Mouse (Mus musculus) colon, adult 2 months (tissue): ENCODE data around the gene Tmem108. TPM values are rescaled to one million over a fixed set of nuclear protein-coding genes. Genes with fewer than 3 reads are reported as not detected.

Experiments used
- polyA plus RNA-seq: library from polyadenylated mRNA; depleted of rRNA; stranded (reverse); fragments of >200 nt; gene quantifications from 2 replicates; pipeline ENCODE4 v1.2.3, GENCODE M21; 2012; rRNA removed

The Tmem108 gene
- polyA plus RNA-seq: 2.4 and 2.7 TPM in 2 replicates

GRCm38 (mm10) chr9:103761647-103762084 is at the start of gene Tmem108:
TSS of gene Tmem108 (minus strand) at chr9:103761837.

DNA sequence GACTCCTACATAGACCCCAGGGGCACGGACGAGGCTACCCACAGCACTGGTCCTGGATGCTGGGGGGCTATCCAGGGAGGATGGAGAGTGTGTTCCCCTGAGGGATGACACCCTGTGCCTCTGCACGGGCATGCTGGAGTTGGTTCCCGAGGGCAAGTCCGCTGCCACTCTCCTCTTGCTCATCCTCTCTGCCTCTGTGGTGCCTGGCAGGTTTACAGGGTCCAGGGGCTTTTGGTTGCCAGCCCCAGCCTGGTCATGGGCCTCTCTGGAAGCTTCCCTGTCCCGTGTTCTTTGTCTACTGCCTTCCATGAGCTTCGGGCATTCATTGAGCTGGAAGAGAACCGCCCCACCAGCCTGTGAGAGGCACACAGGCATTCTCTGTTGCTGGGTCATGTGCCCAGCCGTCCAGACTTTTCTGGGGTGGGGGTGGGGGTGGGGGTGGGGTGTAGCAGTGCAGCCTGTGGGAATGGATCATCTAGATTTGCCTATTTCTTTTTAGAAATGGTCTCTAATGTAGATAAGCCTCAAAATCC is 281.5 kb downstream of the Tmem108 start, which contains the start of gene Bfsp2:
Gene Bfsp2 (minus strand): TSS at position 377 of the 533 bp plus-strand sequence.

Other genes with a start within 250 kb of the Tmem108 start
- gene Nphp3, start 240.7 kb upstream of the Tmem108 start, polyA plus RNA-seq: 6.0 and 6.1 TPM in 2 replicates